Mouse (Mus musculus) kidney, adult 18-20 months (tissue): Measurements from ENCODE around the gene Olfr103.

ENCODE experiments used
- DNase-seq: peaks from one replicate; pipeline ENCODE4 v3.0.0; 2021

Olfr103 gene

GRCm38 (mm10) chr17:37339598-37339997 lies at the start of gene Olfr103:
Gene Olfr103 (minus strand): TSS chr17:37339698.
- DNase-seq = no peak

GRCm38 (mm10) chr17:37378733-37379132 lies 39.2 kb upstream of the Olfr103 start, which contains the start of gene Olfr105-ps:
Gene Olfr105-ps (plus strand): TSS chr17:37379033.
- DNase-seq = no peak

- DNase-seq = no peak
These were observed 19.8 kb upstream of the Olfr103 start, which contains the start of gene Olfr104-ps for GRCm38 (mm10) chr17:37359282-37359681. Gene Olfr104-ps (plus strand): TSS chr17:37359582.

- DNase-seq = no peak
These were observed 22.5 kb downstream of the Olfr103 start, which contains the start of gene Olfr102 for GRCm38 (mm10) chr17:37316954-37317353. Gene Olfr102 (minus strand): TSS chr17:37317054.

- no peak for DNase-seq
These were observed 29.3 kb downstream of the Olfr103 start for GRCm38 (mm10) chr17:37310146-37310699.

- DNase-seq = no peak
These were observed 31.0 kb downstream of the Olfr103 start for GRCm38 (mm10) chr17:37308483-37308882.

- no peak for DNase-seq
These were observed 35.3 kb downstream of the Olfr103 start, which contains the start of gene Olfr101 for GRCm38 (mm10) chr17:37304213-37304612. Gene Olfr101 (minus strand): TSS chr17:37304313.
